Mouse (Mus musculus) ovary, postnatal 36 days (tissue): Measurements from ENCODE around the gene Plcb1.

Source experiments
- DNase-seq: peaks from one replicate; pipeline ENCODE4 v3.0.0; 2022; ENCODE audit warnings: low spot score, mixed read lengths

Gene Plcb1

DNA sequence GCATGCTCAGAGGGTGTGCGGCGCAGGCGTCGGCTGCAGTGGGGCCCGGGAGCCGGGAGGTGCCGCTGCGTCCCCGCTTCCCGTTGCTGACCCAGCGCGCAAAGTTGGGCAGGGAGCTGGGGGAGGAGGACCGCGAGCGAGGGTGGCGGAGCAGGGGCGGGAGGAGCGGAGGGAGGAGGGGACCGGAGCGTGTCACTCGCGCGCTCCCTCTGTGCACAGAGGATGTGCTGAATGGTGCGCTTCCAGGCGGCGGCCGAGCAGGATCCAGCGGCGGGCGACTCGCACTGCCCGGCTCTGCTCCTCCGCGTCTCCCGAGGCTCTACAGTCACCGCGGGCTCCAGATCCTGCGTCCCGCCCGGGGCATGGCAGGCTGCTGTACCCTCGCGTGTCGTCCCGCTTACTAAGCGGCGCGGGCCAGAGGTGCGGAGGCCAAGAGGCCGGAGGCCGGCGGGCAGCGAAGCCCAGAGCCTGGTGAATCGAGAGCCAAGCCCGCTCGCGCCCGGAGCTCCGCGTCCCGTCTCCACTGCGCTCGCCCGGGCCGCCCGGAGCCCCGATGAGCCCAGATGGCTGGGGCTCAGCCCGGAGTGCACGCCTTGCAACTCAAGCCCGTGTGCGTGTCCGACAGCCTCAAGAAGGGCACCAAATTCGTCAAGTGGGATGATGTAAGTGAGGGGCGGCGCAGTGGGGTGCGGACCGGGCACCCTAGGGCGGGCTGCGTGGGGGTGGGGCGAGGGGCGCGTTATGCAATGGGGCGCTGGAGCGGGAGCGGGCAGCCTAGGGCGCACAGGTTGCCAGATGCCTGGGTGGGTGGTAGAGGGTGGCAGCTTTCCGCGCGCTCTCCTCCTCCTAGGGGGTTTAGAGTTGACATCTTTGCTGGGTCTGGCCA, at the start of gene Plcb1:
Gene Plcb1 (plus strand): TSS at position 98 of the 886 bp plus-strand sequence.
- peak; percentile 87 for DNase-seq

DNA sequence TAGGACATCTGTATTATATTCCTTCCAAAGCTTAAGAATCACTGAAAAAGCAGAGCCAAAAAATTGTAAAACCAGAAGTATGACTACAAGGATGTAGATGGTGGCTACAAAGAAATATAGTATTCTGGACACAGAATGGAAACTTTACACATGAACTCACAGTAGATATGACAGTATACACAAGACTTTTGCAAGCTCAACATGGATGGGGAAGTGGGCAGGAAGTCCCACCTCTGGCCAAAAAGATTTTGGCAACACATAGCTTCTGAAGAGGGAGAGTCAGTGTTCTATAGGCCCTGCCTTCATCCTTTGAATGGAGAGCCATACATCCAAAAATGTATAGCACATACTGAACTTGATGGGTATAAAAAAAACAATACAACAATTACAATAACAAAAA, 30.3 kb upstream of the Plcb1 start:
- DNase-seq = no peak

DNA sequence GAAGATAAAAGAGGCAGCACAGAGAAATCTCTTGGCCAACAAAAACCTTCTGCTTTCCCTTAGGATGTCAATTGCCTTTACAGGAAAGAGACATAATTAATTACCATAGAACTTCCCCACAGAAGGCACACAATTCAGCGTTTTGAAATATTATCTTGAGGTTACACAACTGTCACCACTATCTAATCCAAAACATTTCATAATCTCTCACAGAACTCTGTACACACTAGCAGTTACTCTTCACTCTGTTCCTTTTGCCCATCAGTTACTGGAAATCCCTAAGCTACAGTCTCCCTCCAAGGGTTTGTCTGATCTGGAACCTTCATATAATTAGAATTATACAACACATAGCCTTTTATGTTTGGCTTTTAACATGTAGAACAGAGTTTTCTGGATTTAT, 29.8 kb upstream of the Plcb1 start:
- no peak for DNase-seq

DNA sequence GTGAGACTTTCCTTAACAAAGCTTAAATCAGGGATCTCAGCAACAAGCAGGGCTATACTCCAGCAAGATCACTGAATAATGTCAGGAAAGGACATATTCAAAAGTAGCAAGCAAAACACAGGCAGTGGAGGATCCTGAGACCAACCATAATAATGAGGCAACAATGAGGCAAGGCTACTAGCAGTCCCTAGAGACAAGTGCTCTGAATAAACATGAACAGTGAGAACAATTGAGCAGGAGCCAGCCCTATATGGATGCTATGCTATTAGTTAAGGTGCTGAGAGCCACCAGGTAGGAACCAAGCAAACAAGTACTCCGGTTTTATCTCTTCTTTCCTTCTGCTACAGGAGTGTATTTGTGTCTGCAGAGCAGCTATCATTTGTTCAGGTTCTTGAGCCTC, 24.8 kb upstream of the Plcb1 start:
- DNase-seq = no peak

DNA sequence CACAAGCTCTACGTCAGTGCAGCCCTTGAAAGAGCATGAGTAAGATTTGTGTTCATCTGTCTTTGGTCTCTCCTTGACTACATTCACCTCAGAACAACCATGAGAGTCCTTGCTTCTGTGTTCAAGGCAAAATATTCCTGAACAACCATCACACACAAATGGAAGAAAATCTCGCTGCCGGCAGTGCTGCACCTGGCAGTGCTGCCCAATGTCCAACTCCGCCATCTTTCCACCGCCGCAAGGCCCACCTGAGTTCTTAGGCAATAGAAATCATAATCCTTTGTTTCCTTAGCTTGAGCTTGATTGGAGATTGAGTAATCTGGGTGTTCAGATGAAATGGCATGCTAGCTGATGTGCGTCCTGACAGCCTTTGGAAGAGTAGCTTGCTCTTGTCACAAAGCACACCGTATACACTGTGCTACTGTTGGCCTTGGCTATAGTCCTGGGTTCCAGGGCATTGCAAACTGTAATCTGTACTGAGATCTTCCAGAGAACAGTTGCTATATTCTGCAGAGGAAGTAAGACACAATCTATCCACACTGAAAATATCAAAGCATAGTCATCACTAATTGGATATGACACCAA, 22.4 kb upstream of the Plcb1 start:
- DNase-seq = no peak

DNA sequence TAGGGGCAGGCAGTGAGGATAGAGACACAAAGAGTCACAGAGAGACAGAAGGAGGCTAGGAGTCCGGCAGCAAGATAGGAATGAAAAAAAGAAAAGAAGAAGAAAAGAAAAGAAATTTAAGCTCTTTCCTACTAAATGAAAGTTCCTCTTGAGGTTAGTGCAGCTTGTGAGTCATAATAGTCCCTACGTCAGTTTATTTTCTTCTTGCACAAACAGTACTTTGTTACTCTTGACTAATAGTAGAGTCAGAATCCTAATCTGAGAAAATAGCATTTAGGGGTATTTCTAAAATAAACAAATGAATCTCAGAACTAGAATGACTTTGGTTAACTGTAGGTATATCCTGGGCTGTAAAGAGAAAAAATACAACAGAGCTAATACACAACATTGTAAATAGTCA, 21.4 kb upstream of the Plcb1 start:
- DNase-seq = no peak

DNA sequence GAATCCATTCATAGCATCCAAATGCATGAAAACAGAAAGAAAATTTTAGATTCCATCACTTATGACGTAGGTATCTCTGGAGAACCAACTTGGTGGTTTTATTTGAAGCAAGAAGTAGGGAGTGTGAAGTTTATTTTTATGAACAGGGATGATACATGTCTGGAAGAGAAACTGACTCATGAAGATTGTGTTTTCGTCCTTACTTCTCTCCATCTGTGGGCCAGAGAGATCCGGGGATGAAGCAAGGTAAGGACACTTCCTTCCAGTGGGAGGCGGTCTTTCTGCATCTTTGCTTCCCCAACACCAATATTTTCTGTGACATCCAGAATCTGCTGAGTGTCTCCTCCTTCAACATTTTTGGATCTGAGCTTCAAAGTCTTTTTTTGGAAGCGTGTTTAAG, 6.0 kb upstream of the Plcb1 start:
- no peak for DNase-seq

DNA sequence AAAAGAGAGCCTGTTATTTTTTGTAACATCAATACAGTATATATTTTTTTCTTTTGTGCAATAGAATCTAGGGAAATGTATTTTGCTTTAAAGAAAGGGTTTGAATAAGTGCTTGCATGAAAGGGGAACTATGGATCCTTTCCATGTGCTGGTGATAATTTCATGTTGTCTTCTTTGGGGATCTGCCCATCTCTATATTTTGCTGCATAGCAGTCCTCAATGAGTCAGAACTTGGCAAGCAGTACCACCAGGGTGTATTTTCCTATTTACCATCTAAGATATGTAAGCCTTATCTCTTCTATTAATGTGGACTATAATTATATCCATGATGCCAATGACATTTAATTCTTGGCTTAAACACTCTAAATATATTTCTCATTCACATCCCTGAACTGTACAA, 5.6 kb upstream of the Plcb1 start:
- DNase-seq = no peak

DNA sequence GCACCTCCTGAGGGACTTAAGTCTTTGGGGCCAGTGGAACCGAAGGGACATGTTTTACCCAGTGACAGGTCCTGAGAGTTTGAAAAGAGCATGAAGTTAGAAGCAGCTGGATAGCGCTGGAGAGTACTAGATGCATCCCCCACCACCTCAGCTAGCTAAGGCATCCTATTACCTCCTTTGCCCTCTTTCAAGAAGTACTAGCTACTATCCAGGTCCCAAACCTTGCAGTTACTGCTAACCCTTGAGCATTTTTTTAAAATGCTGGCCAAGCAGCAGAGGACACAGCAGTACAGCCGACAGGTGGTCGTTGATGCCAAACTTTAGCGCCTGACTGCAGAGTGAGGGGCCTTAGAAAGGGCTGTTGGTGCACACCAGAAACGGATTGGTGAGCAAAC, 986 bp downstream of the Plcb1 start:
- no peak for DNase-seq

DNA sequence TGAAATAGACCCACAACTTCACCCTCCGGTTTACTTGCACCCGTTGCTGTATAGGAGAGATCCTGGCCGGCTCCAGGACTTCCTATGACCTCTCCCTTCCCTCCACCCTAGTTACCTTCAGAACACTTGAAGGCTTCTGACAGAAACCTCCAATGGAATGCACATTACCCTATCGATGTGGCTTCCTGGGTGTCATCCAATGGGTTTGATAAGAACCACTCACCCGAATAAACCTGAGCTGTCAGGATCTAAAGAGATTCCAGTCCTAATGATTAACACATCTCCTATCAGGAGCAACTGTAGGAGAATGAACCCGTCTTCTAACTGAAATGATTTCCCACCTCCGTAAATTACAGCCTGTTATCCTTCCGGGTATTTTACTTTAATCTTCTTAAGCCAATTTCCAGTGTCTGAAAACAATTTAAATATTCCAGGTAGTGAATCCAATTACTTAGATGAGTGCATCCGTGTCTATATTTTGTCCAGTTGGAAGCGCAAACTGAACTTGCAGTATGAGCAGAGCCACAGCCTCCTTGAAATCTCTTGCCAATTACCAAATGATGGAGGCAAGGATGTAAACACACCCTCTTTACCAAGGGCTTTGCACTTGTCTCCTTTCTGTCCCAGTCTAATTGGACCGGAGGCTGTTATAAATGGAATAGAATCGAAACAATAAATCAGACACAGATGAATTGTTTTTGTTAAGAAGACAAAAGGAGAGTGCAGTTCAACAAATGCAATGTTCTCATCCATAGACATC, 1.6 kb downstream of the Plcb1 start:
- DNase-seq = no peak

DNA sequence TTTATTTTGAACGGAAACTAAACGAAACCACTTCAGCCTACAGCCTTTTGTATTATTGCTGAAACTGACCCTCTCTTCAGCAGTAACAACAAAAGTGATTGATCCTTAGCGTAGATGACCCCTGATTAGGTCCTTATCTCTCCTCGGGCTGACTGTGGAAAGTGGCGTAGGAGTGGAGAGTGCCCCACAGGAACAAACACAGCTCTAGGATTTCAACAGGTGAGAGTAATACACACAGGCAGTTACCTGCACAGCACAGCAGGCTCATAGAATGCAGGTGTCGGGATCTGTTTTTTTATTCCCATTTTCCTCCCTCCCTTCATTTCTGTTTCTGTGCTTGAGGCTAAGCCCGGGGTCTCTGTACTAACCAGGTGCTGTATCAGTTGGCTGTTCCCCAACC, 7.1 kb downstream of the Plcb1 start:
- DNase-seq = no peak

DNA sequence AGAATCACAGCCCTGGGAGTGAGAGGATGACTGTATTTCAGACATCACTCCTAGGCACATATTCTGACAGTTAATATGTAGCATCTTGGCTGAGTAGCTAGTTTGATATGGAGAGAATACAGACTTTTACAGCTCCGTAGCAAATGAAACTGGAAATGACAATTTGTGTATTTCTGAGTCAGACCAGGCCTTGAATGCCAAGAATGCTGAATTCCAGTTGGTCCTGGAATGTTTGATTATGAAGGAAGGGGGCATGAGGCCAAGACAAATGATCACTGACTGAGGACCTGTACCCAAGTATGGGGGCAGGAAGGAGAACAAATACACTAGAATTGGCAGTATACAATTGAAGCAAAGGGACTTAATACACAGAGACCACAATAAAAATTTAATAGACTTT, 14.4 kb downstream of the Plcb1 start:
- DNase-seq = no peak

DNA sequence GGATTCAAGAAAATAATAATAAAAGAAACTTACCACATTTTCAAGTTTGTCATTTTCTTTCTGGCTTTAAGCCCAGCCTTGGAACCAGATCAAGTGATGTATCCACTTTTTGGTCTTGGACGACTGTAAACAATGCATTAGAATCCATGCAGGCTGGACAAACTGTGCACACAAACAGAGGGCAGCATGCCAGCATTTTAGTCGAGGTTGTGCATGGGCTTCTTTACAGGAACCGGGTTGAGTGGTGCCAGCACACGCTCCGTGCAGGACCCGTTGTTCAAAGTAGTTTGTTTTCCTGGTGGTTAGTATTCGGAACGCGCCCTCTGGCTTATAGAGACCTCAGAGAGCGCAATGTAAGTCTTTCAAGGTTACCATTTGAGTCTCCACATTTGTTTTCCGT, 30.5 kb downstream of the Plcb1 start:
- DNase-seq = peak; percentile 17

DNA sequence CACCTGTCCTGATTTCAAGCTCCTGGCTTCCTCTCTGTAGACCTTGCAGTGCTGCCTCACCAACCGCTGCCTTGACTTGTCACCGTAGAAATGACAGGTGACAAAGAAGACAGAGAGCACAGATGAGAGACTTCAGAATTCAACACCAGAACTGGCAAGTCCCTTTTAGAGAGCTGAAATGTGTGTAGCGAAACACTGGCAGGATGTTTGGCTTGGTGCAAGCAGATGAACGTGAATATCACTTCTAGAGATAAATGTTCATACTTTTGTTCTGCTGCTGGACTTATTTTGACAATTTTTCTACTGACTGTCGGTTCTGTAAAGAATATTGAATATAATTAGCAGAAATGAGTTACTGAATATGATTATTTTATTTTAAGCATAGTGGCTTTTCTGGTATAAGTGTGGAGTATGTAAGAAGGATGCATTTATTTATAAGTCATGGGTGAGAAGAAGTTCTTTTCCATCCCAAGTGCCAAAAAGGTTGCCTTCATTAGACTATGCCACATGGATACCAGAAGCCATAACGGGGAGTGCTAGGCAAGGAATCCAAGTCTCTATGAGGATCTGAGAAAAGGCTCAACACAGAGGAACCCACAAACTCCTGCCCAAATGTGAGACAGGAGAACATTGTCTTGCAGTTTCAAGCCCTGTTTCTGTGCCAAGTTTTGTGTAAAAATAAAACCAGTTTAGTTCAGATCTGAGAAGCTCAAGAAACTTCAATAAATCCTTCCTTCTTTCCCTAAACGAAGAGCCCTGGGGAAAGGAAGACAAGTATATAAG, 31.4 kb downstream of the Plcb1 start:
- no peak for DNase-seq

DNA sequence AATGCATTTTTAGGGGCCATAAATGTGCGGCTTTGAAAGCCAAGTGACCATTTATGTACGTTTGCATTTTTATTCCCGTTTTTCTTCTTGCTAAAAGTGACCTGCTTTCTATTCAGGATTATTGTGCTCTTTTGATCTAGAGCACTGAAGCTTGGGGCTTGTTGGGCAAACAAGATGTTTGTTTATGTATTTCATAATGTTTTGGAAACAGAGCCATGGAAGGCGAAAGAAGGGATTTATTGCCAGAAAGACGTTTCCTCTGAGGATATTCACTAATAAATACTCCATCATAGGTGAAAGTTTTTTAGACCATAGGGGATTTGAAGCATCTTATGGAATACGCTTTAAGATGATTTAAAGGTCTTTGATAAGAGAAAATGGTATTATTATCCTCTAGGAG, 35.3 kb downstream of the Plcb1 start:
- no peak for DNase-seq

DNA sequence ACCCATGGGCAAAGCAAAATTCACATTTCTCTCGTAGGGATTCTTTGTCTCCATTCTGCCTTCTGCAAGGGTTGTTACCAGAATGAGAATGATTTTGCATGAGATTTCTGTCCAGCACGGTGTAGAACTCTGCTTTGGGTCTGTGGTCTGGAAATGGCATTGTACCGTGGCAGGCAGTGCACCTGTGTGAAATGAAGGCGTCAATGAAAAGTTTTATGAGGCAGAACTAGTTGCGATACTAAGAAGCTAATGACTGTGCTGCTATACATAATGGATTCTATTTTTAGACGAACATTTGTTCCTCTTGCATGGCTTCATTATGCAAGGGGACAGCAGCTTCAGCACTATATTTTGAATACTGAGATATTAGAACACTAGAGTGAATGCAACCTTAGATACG, 39.8 kb downstream of the Plcb1 start:
- no peak for DNase-seq

DNA sequence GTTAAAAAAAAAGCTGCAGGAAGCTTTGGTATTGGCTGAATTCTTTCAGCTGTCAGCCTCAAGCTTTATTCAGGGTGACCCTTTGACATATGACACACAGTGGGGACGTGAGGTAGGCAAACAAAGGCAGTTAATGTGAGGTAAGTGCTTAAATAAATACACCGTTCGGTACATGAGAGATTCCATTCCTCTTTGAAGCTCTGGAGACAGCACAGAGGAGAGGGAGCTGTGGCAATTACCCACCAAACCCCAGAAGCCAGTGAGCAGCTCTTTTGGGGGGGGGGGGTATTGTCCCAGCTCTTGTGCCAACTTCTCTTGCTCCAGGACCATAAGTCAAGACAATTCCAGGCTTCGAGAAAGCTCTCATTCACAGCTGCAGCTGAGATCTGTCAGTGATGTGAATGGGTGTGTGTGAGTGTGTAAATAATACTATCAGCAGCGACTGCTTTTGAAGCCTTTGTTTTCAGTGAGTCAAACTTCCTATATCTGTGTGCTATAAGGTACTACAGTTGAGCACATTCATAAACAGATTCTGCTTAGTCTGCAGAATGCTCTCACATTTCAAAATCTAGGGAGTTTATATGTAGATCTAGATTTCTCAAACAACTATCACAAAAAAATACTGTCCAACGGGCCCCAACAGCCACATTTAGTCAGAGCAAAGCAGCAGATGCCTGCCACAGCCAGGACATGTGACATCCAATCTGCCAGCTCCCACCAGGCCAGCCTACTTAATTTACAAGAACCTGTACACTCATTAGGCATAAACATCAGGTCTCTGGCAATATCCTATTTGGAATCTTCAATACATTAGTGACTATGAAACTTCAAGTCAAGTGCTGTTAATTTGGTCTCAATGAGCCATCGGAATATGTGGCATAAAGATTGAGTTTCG, 40.5 kb downstream of the Plcb1 start:
- DNase-seq = no peak

DNA sequence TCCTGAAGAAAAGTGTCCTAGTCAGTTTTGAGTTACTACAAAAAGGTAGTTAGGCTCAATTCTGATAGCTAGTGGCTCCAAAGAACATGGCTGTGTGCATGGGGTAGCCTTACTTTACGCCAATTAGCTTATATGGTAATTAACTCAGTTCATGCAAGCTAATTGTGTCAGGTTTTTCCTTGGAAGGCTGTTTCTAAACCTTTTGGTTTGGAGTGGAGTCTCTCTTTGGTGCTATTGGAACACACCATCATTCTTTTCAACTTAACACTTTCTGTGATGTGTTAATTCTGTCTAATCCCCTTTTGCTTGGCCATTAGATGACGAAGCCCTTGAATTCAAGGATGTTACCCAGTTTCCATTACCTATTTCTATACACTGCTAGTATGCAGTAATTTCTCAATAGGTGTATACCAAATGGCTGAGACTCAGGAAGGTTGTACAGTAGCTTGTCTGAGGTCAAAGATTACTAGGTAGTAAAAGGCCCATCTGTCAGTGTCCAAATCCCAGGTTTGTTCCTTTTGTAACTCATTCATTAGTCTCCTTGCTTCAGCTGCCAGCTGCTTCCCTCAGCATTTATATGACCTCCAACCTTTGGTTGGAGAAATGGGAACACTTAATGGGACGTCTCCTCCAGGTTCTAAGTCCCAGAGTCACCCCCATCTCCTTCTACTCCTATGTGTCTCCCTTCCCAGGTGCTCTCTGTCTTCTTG, 42.1 kb downstream of the Plcb1 start:
- DNase-seq = no peak

DNA sequence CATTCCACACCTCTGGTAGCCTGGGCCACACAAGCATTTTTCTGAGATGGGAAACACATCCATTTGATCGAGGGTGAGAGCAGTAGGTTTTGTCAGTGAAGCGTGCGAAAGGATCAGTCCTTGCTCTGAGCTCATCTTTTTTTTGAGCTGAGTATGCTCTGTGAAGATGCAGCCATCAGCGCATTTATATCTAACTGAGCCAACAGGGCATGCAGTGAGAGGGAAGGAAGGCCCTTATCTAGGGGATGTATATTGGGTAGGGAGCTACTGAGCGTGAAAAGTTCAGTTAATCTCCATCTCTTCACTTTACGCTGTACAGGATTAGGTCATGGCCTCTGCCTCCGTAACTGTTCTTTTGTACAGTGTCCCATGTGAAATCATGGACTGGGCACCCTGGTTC, 46.0 kb downstream of the Plcb1 start:
- DNase-seq = no peak

DNA sequence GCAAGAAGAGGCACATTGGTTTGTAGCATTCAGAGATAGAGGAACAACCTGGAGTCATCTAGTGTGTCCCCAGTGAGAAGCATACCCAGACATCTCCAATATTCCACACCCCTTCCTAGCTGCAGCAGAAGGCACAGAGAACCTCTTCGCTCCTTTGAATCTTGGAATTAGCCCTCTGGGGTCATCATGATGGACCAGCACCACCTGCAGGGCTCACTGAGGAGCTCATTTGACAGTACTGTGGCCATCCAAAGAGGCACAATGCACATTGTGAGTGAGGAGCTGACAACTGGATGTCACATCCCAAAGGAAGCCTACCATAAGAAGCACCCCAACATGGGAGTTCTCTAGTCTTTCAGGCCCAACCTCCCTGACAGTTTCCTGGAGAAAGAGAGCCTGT, 50.2 kb downstream of the Plcb1 start:
- DNase-seq = no peak

DNA sequence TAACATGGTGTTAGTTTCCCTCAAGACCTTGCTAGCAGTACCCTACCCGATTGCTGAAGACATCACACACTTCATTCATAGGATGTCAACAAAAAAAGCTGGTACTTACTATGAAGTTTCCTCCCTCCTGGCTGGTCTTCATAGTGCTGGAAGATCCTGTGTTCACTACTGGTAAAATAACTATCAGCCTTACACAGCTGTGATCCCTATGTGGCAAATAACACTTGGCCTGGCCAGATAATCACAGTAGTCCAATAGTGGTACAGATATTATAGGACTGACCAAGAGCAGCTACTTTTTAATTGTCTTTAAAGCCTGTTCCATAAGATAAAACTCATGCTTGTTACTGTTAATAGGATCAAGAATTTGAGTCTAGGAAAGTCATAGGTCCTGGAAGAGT, 52.3 kb downstream of the Plcb1 start:
- DNase-seq = no peak
